Mouse (Mus musculus): ENCODE data around the gene Khdc4.

The Khdc4 gene

GRCm38 (mm10) chr3:88684980-88685941 is at the start of gene Khdc4:
Gene Khdc4, plus strand, starts transcription at chr3:88685803.
- DNase-seq (ENCODE audit: extremely low spot score) = peak; percentile 96

- no peak for DNase-seq (ENCODE audit: extremely low spot score)
These were observed 49.0 kb upstream of the Khdc4 start for GRCm38 (mm10) chr3:88636555-88636986.

- no peak for DNase-seq (ENCODE audit: extremely low spot score)
These were observed 48.5 kb upstream of the Khdc4 start for GRCm38 (mm10) chr3:88637134-88637533.

GRCm38 (mm10) chr3:88639239-88639638 is 46.4 kb upstream of the Khdc4 start:
- DNase-seq (ENCODE audit: extremely low spot score) = no peak

GRCm38 (mm10) chr3:88640676-88641075 is 44.9 kb upstream of the Khdc4 start:
- DNase-seq (ENCODE audit: extremely low spot score) = peak; percentile 42

- DNase-seq (ENCODE audit: extremely low spot score) = no peak
These were observed 42.5 kb upstream of the Khdc4 start for GRCm38 (mm10) chr3:88643078-88643477.

- DNase-seq (ENCODE audit: extremely low spot score) = no peak
These were observed 39.7 kb upstream of the Khdc4 start for GRCm38 (mm10) chr3:88645937-88646336.

GRCm38 (mm10) chr3:88646426-88646995 is 39.1 kb upstream of the Khdc4 start:
- no peak for DNase-seq (ENCODE audit: extremely low spot score)

GRCm38 (mm10) chr3:88647076-88647475 is 38.5 kb upstream of the Khdc4 start:
- DNase-seq (ENCODE audit: extremely low spot score) = no peak

GRCm38 (mm10) chr3:88647779-88648413 is 37.7 kb upstream of the Khdc4 start:
- no peak for DNase-seq (ENCODE audit: extremely low spot score)

GRCm38 (mm10) chr3:88648452-88649168 is 37.0 kb upstream of the Khdc4 start:
- DNase-seq (ENCODE audit: extremely low spot score) = no peak

- no peak for DNase-seq (ENCODE audit: extremely low spot score)
These were observed 36.4 kb upstream of the Khdc4 start for GRCm38 (mm10) chr3:88649186-88649585.

- DNase-seq (ENCODE audit: extremely low spot score) = no peak
These were observed 35.6 kb upstream of the Khdc4 start for GRCm38 (mm10) chr3:88649967-88650366.

- no peak for DNase-seq (ENCODE audit: extremely low spot score)
These were observed 34.7 kb upstream of the Khdc4 start for GRCm38 (mm10) chr3:88650713-88651504.

- DNase-seq (ENCODE audit: extremely low spot score) = no peak
These were observed 33.7 kb upstream of the Khdc4 start for GRCm38 (mm10) chr3:88651669-88652618.

- no peak for DNase-seq (ENCODE audit: extremely low spot score)
These were observed 32.6 kb upstream of the Khdc4 start, which contains the start of gene Rxfp4 for GRCm38 (mm10) chr3:88652846-88653515. Gene Rxfp4, minus strand, starts transcription at chr3:88653142.

GRCm38 (mm10) chr3:88653516-88654370 is 31.9 kb upstream of the Khdc4 start:
- DNase-seq (ENCODE audit: extremely low spot score) = no peak

- DNase-seq (ENCODE audit: extremely low spot score) = no peak
These were observed 31.0 kb upstream of the Khdc4 start for GRCm38 (mm10) chr3:88654621-88655020.

Data from embryo, embryonic 9.5 days (tissue).